Comparison of ENCODE assay signal across 8 mouse cellular contexts in genomic region chr2:94179030-94179407, GRCm38 (mm10). TPM values are rescaled to one million over a fixed set of nuclear protein-coding genes. Genes with fewer than 3 reads are reported as not detected.
DNase-seq lines count a peak whose midpoint lies in the region; ATAC-seq and TF ChIP-seq lines count a peak whose summit lies in the region.

No protein-coding gene starts in this region.

- ATAC-seq in forebrain, embryonic 12.5 days (ENCODE audit: low FRiP score), result peak; percentile 62
- ATAC-seq in limb, embryonic 15.5 days (ENCODE audit: insufficient number of reproducible peaks, low FRiP score, low TSS enrichment, low read depth), result no peak
- peak; percentile 12; the same call in 1 of the 2 replicates for ATAC-seq in stomach, embryonic 14.5 days (ENCODE audit: insufficient number of reproducible peaks, insufficient read depth, low FRiP score, low read depth)

- intact Hi-C loops in left cerebral cortex, adult 2 months (cut with DNase I), result loop anchor here (2.0 kb wide), 2 partner anchors 20 to 66 kb away; no protein-coding TSS in a partner anchor

- H3K9ac ChIP-seq in forebrain, embryonic 12.5 days, result 0 out of 2 replicates have a peak overlapping the region, but pooled peaks have one; percentile 91
- H3K9ac ChIP-seq in limb, embryonic 15.5 days, result no peak overlapping the region
- H3K9ac ChIP-seq in stomach, embryonic 14.5 days (replicated peaks; ENCODE audit: low read depth, low read length), result no peak overlapping the region

- TF ChIP-seq CTCF in left cerebral cortex, adult 2 months (IDR thresholded peaks at IDR 0.05), result no peak

- H3K36me3 ChIP-seq in forebrain, embryonic 12.5 days (replicated peaks), result no peaks in the 10 kb centered on the region
- H3K36me3 ChIP-seq in limb, embryonic 15.5 days, result peaks cover 2% of the 10 kb centered on the region; the same call in 1 of the 2 replicates
- H3K36me3 ChIP-seq in stomach, embryonic 14.5 days (ENCODE audit: control insufficient read depth, insufficient read depth, low read length), result no peaks in the 10 kb centered on the region

- no peak overlapping the region; the same call in 1 of the 2 replicates for H3K27ac ChIP-seq in left cerebral cortex, adult 2 months
- H3K27ac ChIP-seq in forebrain, embryonic 12.5 days, result no peak overlapping the region
- no peak overlapping the region for H3K27ac ChIP-seq in limb, embryonic 15.5 days
- H3K27ac ChIP-seq in stomach, embryonic 14.5 days (ENCODE audit: low read length), result no peak overlapping the region

- no peak for DNase-seq in left cerebral cortex, adult 2 months (ENCODE audit: extremely low spot score in 1 of 2, low spot score in 2 of 2)
- DNase-seq in left cerebral cortex, adult 8-10 months (ENCODE audit: low spot score in 2 of 2), result no peak
- DNase-seq in layer of hippocampus, postnatal 14 days (ENCODE audit: low spot score in 2 of 2), result no peak
- no peak for DNase-seq in testis, postnatal 14 days (ENCODE audit: low spot score)
- DNase-seq in adipocyte (ENCODE audit: low spot score), result no peak

- no peaks in the 10 kb centered on the region for H3K27me3 ChIP-seq in forebrain, embryonic 12.5 days
- peaks cover 6% of the 10 kb centered on the region; the same call in 1 of the 2 replicates for H3K27me3 ChIP-seq in limb, embryonic 15.5 days
- no peaks in the 10 kb centered on the region for H3K27me3 ChIP-seq in stomach, embryonic 14.5 days (ENCODE audit: control insufficient read depth, insufficient read depth, low read length)

- peaks cover 20% of the 10 kb centered on the region for H3K4me1 ChIP-seq in forebrain, embryonic 12.5 days
- peaks cover 12% of the 10 kb centered on the region; the same call in 1 of the 2 replicates for H3K4me1 ChIP-seq in limb, embryonic 15.5 days
- 0 out of 2 replicates have a peak, but pooled peaks cover 10% of the 10 kb centered on the region for H3K4me1 ChIP-seq in stomach, embryonic 14.5 days (ENCODE audit: control insufficient read depth, insufficient read depth, low read length)

- H3K9me3 ChIP-seq in forebrain, embryonic 12.5 days, result no peaks in the 10 kb centered on the region
- no peaks in the 10 kb centered on the region for H3K9me3 ChIP-seq in limb, embryonic 15.5 days
- H3K9me3 ChIP-seq in stomach, embryonic 14.5 days (ENCODE audit: control insufficient read depth, low read depth, low read length), result no peaks in the 10 kb centered on the region

- WGBS in forebrain, embryonic 12.5 days, result 0% methylated on average over 3 of the region's 3 CpGs
- WGBS in limb, embryonic 15.5 days, result 0% methylated on average over 3 of the region's 3 CpGs
- WGBS in stomach, embryonic 14.5 days, result 2% methylated on average over 3 of the region's 3 CpGs

- H3K4me3 ChIP-seq in left cerebral cortex, adult 2 months, result peak overlapping the region; percentile 86
- H3K4me3 ChIP-seq in forebrain, embryonic 12.5 days (replicated peaks), result peak overlapping the region; percentile 92
- H3K4me3 ChIP-seq in limb, embryonic 15.5 days, result peak overlapping the region; percentile 63
- peak overlapping the region; percentile 99 for H3K4me3 ChIP-seq in stomach, embryonic 14.5 days (ENCODE audit: low read depth, low read length)

- peak overlapping the region; percentile 89; the same call in 1 of the 2 replicates for H3K4me2 ChIP-seq in forebrain, embryonic 12.5 days
- no peak overlapping the region for H3K4me2 ChIP-seq in limb, embryonic 15.5 days
- H3K4me2 ChIP-seq in stomach, embryonic 14.5 days (replicated peaks; ENCODE audit: low read depth, low read length), result peak overlapping the region; percentile 23

RNA-seq across cellular contexts. Expression of gene Hsd17b12, which starts 21.3 kb away (rescaled TPM):
- total RNA-seq in left cerebral cortex, adult 2 months (2021), result 10 to 100 TPM; 70.0 to 75.3 TPM
- total RNA-seq in left cerebral cortex, adult 8-10 months (2022), result 10 to 100 TPM; 72.1 to 79.2 (median 75.7) TPM
- 113 and 114 TPM in 2 replicates for polyA plus RNA-seq in forebrain, embryonic 12.5 days (2016; fragmentation: Nextera tagmentation; extraction: Ambion mirVana)
- 116 and 134 TPM in 2 replicates for polyA plus RNA-seq in limb, embryonic 15.5 days (2015; fragmentation: Nextera tagmentation; extraction: Ambion mirVana)
- 120 and 124 TPM in 2 replicates for polyA plus RNA-seq in stomach, embryonic 14.5 days (2014; fragmentation: Nextera tagmentation; extraction: Ambion mirVana)
- total RNA-seq in layer of hippocampus, postnatal 14 days (2021), result 10 to 100 TPM; 84.8 to 91.3 TPM
